Mouse (Mus musculus): ENCODE measurements at regions not wholly inside any gene's neighbourhood (a gene's known extent, or its start where the extent isn't known, plus 50 kb on each side); places are given as distances from the start of the nearest gene placed in this dataset.

DNA sequence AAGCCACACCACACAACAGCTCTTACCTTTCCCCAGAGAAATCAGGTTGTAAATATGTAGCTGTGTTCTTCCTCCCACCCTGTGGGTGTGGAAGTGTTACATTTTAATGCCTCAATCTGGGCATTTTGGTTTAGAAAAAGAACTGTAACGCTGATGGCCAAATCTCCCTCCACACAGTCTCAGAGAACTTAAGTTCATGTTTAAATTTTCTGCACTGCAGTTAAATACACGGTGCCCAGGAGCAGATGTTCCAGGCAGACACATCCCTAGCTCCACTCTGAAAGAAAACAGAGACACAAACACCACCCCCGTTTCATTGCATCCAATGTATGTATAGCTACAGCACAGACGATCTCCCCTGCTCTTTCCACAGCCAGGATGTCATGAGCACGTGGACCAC lies 206.1 kb downstream of the Tle3 start:
- TF ChIP-seq CTCF (IDR thresholded peaks at IDR 0.05; ENCODE audit: low read depth, low read length) (no peak), POLR2A (IDR thresholded peaks at IDR 0.05; ENCODE audit: insufficient read depth, low read length) (no peak)
